Mouse (Mus musculus) layer of hippocampus, adult 11-12 months (tissue): ENCODE data around the gene Fosb.

ENCODE experiments used
- DNase-seq: peaks from one replicate; pipeline ENCODE4 v3.0.0; 2022; ENCODE audit warnings: low spot score

Gene Fosb

DNA sequence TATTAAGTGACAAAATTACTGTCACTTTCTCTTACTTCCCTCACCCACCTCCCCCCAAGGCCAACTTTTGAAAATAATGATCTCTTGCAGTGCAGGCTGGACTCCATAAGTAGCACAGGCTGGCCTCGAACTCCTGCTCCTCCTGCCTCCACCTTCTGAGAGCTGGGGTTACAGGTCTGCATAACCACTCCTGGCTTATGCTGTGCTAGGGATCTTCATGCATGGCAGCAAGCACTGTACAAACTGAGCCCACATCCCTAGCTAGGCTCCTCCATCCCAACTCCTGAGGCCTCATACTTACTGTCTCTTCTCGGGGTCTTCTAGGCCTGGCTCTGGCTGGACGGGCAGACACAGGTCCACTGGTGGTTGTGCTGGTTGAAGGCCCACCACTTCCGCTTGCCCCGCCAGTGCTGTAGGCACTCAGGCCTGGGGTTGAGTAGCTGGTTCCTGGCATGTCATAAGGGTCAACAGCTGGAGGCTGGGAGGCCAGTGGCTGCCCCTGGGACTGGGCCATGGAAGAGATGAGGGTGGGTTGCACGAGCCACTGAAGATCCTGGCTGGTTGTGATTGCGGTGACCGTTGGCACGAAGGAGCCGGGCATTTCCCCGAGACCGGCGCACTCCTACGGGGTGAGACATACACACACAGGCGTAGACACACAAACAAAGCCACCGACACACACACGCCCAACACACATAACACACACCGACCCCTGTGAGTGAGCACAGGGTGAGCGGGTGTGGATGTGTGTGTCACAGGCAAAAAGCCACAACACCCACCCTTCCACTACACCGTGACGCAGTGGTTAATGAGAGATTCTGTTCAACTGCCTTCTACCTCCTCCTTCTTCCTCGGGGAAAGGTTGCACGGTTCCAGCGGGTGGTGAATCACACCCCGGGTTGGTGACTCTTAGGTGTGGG, 2.8 kb downstream of the Fosb start:
- no peak for DNase-seq

- no peak for DNase-seq
Observed at GRCm38 (mm10) chr7:19305796-19306765, 3.8 kb downstream of the Fosb start.

DNA sequence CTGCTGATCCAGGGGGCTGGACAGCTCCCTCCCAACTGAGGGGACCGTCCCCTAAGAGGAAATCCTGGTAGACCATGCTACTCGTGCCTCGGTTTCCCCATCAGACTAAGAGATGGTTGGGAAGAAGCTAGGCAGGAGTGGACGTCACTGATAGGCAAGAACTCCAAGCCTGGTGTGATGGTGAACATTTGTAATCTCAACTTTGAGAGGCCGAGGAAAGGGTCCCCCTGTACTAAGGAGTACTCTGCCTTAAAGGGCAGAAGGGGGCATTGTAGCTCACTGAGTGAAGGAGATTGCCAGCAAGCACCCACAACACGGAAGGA, 4.5 kb downstream of the Fosb start:
- DNase-seq = no peak

GRCm38 (mm10) chr7:19304501-19305412, 5.1 kb downstream of the Fosb start:
- no peak for DNase-seq

DNA sequence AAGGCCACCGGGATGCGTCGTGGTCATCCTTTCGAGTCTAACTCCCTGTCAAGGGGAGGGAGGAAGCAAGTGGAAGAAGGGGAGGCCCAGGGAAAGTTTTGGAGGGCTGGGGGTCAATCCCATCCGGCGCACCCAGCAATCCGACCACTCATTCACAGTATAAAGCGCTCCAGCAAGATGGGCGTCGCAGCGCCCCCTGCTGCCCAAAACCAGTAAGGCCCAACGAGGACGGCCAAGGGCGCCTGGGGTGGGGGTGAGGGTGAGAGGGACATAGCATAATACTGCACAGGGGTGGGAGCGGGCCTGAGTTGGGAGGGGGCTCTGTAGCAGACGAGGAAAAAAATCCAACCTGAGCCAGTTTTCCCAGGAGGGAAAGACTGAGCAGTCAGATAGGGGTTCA, 6.1 kb downstream of the Fosb start:
- peak; percentile 73 for DNase-seq

GRCm38 (mm10) chr7:19303046-19303305, 6.9 kb downstream of the Fosb start:
- no peak for DNase-seq

- no peak for DNase-seq
Observed at GRCm38 (mm10) chr7:19302264-19303045, 7.4 kb downstream of the Fosb start.

- no peak for DNase-seq
Observed at GRCm38 (mm10) chr7:19301461-19302263, 8.2 kb downstream of the Fosb start.

GRCm38 (mm10) chr7:19300501-19301421, 9.1 kb downstream of the Fosb start:
- DNase-seq = peak; percentile 80

DNA sequence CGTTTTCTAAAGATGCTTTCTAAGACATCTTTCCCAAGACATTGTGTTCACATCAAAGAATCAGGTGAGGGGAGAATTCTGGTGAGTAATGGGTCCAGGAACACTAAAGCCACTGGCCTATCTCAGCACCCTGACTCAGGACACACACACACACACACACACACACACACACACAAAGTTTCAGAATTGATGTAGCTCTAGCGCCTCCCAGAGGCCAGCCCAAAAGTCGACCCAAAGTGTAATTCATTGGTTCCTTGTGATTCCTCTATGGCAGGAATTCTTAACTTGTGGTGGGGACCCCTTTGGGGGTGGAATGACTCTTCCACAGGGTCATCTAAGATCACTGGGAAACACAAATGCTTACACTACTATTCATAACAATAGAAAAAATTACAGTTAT, 10.7 kb downstream of the Fosb start:
- peak; percentile 54 for DNase-seq

DNA sequence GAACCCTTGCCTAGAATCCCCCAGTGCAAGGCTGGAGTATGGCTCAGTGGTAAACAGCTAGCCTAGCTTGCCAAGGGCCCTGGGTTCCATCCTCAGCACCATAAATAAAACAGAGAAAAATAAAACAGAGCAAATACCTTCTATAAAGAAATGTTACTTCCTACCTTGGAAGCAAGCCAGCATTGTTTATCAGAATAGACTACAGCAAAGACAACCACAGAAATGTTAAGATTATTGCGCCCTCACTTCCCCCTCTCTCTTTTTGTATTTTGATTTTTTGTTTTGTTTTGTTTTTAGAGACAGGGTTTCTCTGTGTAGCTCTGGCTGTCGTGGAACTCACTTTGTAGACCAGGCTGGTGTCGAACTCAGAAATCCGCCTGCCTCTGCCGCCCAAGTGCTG, 12.1 kb downstream of the Fosb start:
- no peak for DNase-seq

DNA sequence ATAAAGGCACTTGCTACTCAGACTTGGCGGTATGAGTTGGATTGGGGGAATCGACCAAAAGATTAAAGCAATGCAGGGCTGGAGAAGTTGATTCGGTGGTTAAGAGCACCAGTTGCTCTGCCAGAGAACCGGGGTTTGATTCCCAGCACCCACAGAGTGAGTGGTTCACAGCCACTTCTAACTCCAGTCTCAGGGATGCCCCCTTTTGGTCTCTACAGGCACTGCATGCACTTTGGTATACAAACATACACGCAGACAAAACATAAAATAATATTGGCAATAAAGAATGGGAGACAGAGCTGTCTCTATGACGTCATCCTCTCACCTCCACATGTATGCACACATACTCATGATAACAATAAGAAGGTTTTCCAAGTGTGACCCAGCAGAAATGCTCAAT, 12.8 kb downstream of the Fosb start:
- no peak for DNase-seq

DNA sequence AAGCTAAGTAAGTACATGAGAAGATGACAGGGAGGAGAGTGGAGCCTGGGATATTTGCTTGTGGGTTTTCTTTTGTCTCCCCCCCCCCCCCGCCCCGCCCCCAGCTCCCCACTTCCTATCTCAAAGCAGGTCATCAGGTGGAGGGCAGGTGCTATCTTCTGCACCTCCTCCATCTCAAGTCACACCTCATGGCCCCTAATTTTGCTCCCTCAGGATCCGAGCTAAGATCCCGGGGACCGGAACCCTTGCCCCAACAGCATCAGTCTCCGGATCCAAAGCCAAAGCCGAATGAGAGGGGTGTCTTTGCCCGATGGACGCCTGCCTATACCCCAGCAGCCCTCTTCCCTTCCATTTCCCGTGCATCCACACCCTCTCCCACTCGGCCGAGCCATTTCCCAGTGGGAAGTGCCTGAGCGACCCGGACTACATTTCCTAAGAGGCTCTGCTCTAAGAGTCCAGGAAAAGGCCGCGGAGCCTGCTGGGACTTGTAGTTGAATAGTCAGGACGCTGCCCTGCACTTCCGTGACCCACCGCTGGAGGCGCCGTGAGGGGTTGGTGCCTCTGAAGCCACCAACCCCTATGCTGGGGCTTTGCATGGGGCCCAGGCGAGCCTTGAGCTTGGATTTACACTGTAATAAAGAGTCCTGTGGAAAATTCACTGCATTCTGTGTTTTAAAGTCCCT, 14.2 kb downstream of the Fosb start:
- peak; percentile 99 for DNase-seq

DNA sequence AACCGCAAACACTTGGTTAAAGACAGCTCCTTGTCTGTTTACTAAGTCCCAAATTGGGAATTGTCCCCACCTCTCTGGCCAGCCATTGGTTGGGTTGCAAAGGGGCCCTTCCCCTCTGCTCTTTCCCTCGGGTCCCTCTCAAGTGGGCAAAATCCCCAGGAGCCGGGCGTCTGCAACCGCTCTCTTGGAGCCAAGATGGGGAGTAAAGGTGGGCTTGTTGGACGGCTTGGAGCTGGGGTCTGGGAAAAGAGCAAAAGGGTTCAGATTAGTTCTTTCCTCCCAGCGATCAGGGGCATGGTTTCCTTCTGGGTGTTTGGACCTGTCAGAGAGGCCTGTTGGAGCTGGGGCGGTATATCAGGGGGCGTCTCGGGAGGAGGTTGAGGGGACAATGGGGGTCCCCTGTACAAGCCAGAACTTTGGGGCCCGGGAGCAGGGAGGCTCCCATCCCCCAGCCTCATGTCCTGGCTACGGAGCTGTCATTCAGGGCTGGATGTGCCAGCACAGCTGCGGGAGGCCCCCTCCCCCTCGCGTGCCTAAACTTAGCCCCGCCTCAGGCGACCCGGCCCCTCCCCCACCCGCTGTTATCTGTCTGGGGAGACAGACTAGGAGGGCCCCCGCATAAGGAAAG, 18.8 kb downstream of the Fosb start:
- no peak for DNase-seq

DNA sequence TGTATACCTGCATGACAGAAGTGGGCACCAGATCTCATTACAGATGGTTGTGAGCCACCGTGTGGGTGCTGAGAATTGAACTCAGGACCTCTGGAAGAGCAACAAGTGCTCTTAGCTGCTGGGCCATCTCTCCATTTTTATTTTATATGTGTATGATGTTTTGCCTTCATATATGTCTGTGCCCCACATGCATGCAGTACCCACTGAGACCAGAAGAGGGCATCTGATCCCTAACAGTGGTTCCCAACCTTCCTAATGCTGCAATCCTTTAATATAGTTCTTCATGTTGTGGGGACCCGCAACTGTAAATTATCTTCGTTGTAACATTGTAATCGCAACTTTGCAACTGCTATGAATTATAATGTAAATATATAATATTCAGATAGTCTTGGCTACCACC, 25.1 kb downstream of the Fosb start:
- peak; percentile 68 for DNase-seq

DNA sequence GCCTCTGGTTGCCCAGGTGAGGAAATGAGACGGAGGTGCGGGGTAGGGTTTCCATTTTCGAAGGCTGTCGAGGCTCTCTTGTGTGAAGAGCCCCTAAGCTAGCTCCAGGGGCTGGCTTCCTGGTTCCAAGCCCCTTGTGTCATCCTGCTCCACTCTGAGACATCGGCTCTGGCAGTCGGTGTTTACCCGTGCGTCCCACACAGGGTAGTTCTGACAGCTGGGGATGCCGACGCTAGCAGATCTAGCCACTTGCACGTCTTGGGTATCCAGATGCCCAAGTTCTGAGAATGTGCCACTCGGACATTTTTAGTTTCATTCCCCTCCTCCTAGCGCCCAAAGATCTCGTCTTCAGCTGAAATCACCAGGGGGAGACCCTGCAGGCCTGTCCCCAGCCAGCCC, 26.4 kb downstream of the Fosb start:
- no peak for DNase-seq

DNA sequence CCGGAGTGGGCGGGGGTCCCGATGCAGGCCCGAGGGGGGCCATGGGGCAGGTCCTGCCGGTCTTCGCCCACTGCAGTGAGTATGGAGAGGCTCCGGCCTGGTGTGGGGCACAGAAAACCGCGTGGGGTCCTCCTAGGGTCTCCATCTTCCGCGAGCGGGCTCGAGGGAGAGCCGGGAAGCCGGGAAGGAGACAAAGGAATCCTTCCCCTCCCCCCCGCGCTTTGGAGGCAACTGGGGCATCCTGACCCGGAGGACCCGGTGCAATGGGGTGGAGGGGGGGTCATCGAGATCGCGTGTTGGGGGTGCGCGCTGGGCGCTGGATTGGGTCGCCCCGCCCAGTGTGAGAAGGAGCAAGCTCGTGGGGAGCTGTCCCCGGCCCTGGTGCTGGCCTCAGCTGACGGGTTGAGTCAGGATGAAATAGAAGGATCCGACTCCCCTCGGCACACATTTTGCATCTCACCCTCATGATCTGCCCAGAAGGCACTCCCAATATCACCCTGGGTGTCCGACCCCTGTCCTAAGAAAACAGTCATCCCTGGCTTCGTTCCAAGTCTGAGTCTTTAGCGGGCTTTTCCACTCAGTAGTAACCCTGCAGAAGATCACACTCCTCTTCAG, 27.0 kb downstream of the Fosb start:
- DNase-seq = no peak

GRCm38 (mm10) chr7:19282385-19282784, 27.5 kb downstream of the Fosb start, which contains the start of gene Rtn2:
Gene Rtn2 (plus strand): TSS chr7:19282624.
- DNase-seq = peak; percentile 78
